Mouse (Mus musculus) midbrain, embryonic 12.5 days (tissue): ENCODE measurements around the gene Mkln1. TPM values are rescaled to one million over a fixed set of nuclear protein-coding genes. Genes with fewer than 3 reads are reported as not detected.

Experiments used
- ATAC-seq: fragments of 200-750 bp; cut with Nextera tagmentation; 2 replicates; pipeline ENCODE4 v1.8.0; 2017; ENCODE audit warnings: low read depth, moderate TSS enrichment, moderate library complexity; ENCODE audit not compliant: low FRiP score
- H3K27ac ChIP-seq: fragments of 300-500 bp; sonication (generic); replicated peaks from 2 replicates; pipeline ENCODE4 v1.5.1; 2016; ENCODE audit warnings: mild to moderate bottlenecking
- H3K27me3 ChIP-seq: fragments of 300-500 bp; sonication (generic); 2 replicates; pipeline ENCODE4 v1.6.1; 2016; ENCODE audit warnings: mild to moderate bottlenecking
- H3K36me3 ChIP-seq: fragments of 300-500 bp; sonication (generic); 2 replicates; pipeline ENCODE4 v1.6.1; 2016
- H3K4me1 ChIP-seq: fragments of 300-500 bp; sonication (generic); 2 replicates; pipeline ENCODE4 v1.6.1; 2016
- H3K4me2 ChIP-seq: fragments of 300-500 bp; sonication (generic); replicated peaks from 2 replicates; pipeline ENCODE4 v1.6.1; 2016; ENCODE audit warnings: mild to moderate bottlenecking, moderate library complexity
- H3K4me3 ChIP-seq: fragments of 300-500 bp; sonication (generic); 2 replicates; pipeline ENCODE4 v1.5.1; 2016; ENCODE audit warnings: mild to moderate bottlenecking
- H3K9ac ChIP-seq: fragments of 300-500 bp; sonication (generic); replicated peaks from 2 replicates; pipeline ENCODE4 v1.6.1; 2016; ENCODE audit warnings: mild to moderate bottlenecking, moderate library complexity
- H3K9me3 ChIP-seq: fragments of 300-500 bp; sonication (generic); 2 replicates; pipeline ENCODE4 v1.6.1; 2016; ENCODE audit warnings: mild to moderate bottlenecking
- WGBS: fragments of 180-500 bp; shearing (Covaris S2); methylation state at CpG from one replicate; pipeline ENCODE4 v1.1.7; 2016; 5-methylcytosine and 5-hydroxymethylcytosine counted together
- polyA plus RNA-seq: library from polyadenylated mRNA; unstranded; fragments of >200 nt; fragmentation: Nextera tagmentation; extraction: Ambion mirVana; gene quantifications from 2 replicates; pipeline ENCODE4 v1.2.1, GENCODE M21; 2016

The Mkln1 gene
- polyA plus RNA-seq, 1 experiment from 2014 or later = 208 TPM

DNA sequence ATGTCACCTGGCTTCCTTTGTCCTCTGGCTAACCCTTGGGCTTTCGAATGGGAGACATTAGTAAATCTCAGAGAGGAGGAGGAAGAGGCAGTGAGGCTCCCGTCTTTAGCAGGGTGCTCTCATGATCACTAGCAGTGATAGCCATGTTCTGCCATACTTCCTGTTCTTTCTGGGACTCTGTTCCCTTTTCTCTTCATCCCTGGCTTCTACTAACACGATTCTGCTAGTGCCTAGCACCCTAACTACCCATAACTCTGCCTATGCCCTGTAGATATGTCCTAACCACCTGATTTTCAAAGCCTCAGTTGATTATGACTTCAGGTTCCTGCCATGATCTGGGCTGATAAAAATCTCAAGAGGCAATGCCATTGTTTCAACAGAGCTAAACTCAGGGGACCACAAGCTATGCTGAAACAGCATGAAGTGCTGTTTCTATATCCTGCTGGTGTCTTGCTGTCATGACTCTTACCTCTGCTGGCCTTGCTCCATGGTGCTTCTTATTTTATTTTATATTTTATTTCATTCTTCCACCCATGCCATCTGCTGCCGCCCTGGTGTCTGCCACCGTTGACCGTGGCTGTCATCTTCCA, 25.4 kb upstream of the Mkln1 start:
- Histone ChIP-seq H3K36me3 (no peaks in the 10 kb centered on the region), H3K4me2 (no peak overlapping the region), H3K9ac (no peak overlapping the region), H3K27ac (no peak overlapping the region), H3K27me3 (no peaks in the 10 kb centered on the region), H3K4me1 (peaks cover 3% of the 10 kb centered on the region; the same call in 1 of the 2 replicates), H3K9me3 (no peaks in the 10 kb centered on the region), H3K4me3 (no peak overlapping the region)
- WGBS = 92% methylated on average over 6 of the region's 6 CpGs
- ATAC-seq = no peak

DNA sequence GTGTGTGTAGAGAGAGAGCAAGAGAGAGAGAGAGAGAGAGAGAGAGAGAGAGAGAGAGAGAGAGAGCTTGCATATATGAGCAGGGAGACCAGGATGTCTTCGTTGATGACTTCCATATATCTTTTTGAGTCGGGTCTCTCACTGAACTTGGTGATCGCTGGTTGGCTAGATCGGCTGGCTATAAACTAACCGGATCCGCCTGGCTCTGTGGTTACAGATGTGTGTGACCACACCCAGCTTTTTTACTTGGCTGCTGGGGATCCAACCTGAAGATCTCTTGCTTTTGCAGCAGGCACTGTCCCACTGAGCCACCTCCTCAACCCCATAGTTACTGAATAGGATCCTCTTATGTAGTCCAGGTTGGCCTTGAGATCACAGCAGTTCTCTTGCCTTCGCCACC, 15.5 kb upstream of the Mkln1 start:
- no peak overlapping the region for H3K4me2 ChIP-seq
- WGBS = 87% methylated on average over 7 of the region's 7 CpGs
- peaks cover 4% of the 10 kb centered on the region; the same call in 1 of the 2 replicates for H3K4me1 ChIP-seq
- no peaks in the 10 kb centered on the region for H3K36me3 ChIP-seq
- H3K27ac ChIP-seq = no peak overlapping the region
- H3K9ac ChIP-seq = no peak overlapping the region
- H3K27me3 ChIP-seq = no peaks in the 10 kb centered on the region
- no peak overlapping the region for H3K4me3 ChIP-seq
- ATAC-seq = no peak
- no peaks in the 10 kb centered on the region for H3K9me3 ChIP-seq

DNA sequence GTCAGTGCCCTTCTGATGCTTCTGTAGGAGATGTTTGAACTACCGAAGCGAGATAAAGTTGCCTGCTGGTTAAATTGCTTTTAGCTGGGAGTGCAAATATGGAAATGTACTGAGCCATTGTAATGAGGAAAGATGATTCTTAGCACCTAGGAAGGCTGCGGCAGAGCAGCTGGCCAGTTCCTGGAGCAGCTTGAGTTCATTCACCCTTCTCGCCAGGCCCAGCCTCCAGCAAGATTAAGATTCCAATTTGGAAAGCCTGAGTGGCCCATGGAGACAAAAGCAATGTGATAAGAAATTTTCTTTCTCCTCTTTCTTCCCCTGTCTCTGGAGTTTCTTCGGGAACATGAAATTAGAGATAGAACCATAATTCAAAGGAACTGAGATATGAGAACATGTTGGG, 13.7 kb upstream of the Mkln1 start:
- H3K4me1 ChIP-seq = peaks cover 4% of the 10 kb centered on the region; the same call in 1 of the 2 replicates
- 67% methylated on average over 5 of the region's 5 CpGs for WGBS
- no peaks in the 10 kb centered on the region for H3K9me3 ChIP-seq
- H3K9ac ChIP-seq = no peak overlapping the region
- no peak overlapping the region for H3K4me2 ChIP-seq
- H3K4me3 ChIP-seq = no peak overlapping the region
- ATAC-seq = no peak
- no peak overlapping the region for H3K27ac ChIP-seq
- no peaks in the 10 kb centered on the region for H3K36me3 ChIP-seq
- H3K27me3 ChIP-seq = no peaks in the 10 kb centered on the region

GRCm38 (mm10) chr6:31385281-31386145, 13.0 kb upstream of the Mkln1 start:
- Histone ChIP-seq H3K36me3 (no peaks in the 10 kb centered on the region), H3K27ac (no peak overlapping the region), H3K4me2 (no peak overlapping the region), H3K4me1 (peaks cover 4% of the 10 kb centered on the region; the same call in 1 of the 2 replicates), H3K27me3 (no peaks in the 10 kb centered on the region), H3K4me3 (no peak overlapping the region), H3K9me3 (no peaks in the 10 kb centered on the region), H3K9ac (no peak overlapping the region)
- 87% methylated on average over 10 of the region's 10 CpGs for WGBS
- no peak for ATAC-seq

DNA sequence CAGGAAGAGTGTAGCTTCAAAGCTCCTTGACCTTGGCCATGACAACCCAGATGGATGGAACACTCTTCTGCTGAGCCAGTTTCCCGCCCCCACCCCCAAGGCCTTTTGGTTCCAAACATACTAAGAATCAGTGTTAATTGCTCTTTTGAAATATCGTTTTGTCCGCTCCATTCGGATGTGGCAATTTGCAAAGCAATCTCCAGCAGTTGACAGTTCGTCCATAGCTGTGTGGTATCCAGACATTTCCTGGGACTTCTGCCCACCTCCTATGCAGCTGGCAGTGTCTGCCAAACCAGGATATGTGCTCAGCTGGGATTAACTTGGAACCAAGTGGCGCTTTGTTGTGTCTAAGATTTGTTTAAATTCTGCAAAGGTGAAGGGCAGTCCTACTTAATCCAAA, 8.8 kb upstream of the Mkln1 start:
- no peaks in the 10 kb centered on the region for H3K27me3 ChIP-seq
- H3K4me1 ChIP-seq = peaks cover 4% of the 10 kb centered on the region; the same call in 1 of the 2 replicates
- no peak overlapping the region for H3K27ac ChIP-seq
- H3K36me3 ChIP-seq = no peaks in the 10 kb centered on the region
- no peak overlapping the region for H3K4me3 ChIP-seq
- no peak for ATAC-seq
- WGBS = 93% methylated on average over 6 of the region's 6 CpGs
- H3K4me2 ChIP-seq = no peak overlapping the region
- no peak overlapping the region for H3K9ac ChIP-seq
- no peaks in the 10 kb centered on the region for H3K9me3 ChIP-seq

GRCm38 (mm10) chr6:31390243-31390981, 8.1 kb upstream of the Mkln1 start:
- ATAC-seq = no peak
- Histone ChIP-seq H3K27ac (no peak overlapping the region), H3K4me2 (no peak overlapping the region), H3K9ac (no peak overlapping the region), H3K4me3 (no peak overlapping the region), H3K36me3 (no peaks in the 10 kb centered on the region), H3K9me3 (no peaks in the 10 kb centered on the region), H3K4me1 (no peaks in the 10 kb centered on the region), H3K27me3 (no peaks in the 10 kb centered on the region)
- 78% methylated on average over 8 of the region's 8 CpGs for WGBS

DNA sequence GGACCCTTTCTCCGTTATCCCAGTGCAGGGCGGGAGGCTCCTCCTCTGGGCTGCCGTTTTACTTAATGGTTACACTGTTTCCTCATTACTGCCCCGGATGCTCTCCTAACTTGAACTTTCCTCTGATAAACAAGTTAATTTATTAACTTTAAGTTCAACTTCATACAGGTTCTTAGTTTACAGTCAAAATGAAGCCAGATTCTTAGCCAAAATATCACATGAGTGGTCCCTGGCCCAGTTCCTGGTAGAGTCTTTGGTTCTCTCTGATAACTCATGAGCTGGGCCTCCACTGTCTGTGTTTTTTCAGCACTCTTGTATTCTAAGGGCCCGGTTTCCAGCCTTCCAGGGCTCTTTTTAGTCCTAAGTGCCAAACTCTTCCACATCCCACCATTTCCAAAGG, 5.7 kb upstream of the Mkln1 start:
- H3K9ac ChIP-seq = no peak overlapping the region
- H3K9me3 ChIP-seq = no peaks in the 10 kb centered on the region
- no peaks in the 10 kb centered on the region for H3K36me3 ChIP-seq
- 0 out of 2 replicates have a peak, but pooled peaks cover 2% of the 10 kb centered on the region for H3K4me1 ChIP-seq
- ATAC-seq = no peak
- no peak overlapping the region for H3K4me3 ChIP-seq
- no peak overlapping the region for H3K4me2 ChIP-seq
- no peak overlapping the region for H3K27ac ChIP-seq
- WGBS = 92% methylated on average over 5 of the region's 5 CpGs
- H3K27me3 ChIP-seq = no peaks in the 10 kb centered on the region

DNA sequence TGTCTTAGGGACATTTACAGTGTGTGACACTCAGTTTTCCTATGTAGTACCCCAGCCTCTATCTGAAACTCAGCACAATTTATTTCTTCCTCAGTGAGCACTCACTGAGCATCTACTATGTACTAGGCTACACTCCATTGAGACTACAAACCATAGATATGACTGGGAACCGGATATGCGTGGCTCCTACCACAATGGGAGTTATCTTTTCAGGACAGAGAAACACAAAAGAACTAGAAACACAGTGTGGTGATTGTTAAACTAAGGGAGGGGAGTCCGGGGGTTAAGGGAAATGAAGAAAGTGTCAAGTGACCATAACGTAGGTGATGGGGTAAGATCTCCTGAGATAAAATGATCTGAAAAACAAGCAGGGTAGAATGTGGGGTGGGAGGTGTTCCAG, 2.4 kb upstream of the Mkln1 start:
- H3K4me3 ChIP-seq = no peak overlapping the region
- no peak for ATAC-seq
- no peaks in the 10 kb centered on the region for H3K9me3 ChIP-seq
- H3K27me3 ChIP-seq = no peaks in the 10 kb centered on the region
- H3K4me1 ChIP-seq = peaks cover 20% of the 10 kb centered on the region
- no peak overlapping the region for H3K27ac ChIP-seq
- no peak overlapping the region for H3K4me2 ChIP-seq
- H3K9ac ChIP-seq = no peak overlapping the region
- no peaks in the 10 kb centered on the region for H3K36me3 ChIP-seq
- 81% methylated on average over 4 of the region's 4 CpGs for WGBS

DNA sequence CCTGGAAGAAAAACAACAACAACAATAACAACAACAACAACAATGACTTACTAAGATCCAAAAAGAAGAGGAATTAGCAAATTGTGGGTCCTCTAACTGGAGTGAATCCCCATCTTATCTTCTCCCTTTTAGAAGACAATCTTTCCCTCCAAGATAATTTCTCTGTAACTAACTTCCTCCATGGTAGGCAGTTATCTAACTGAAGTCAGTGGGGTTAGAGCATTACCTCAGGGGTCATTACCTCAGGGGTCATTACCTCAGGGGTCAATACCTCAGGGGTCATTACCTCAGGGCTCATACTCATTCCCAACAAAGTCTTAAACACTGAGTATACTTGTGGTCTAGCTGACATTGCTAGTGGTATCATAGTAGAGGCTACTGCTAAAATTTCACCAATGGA, 1.2 kb upstream of the Mkln1 start:
- H3K9me3 ChIP-seq = no peaks in the 10 kb centered on the region
- ATAC-seq = no peak
- H3K9ac ChIP-seq = no peak overlapping the region
- no peaks in the 10 kb centered on the region for H3K27me3 ChIP-seq
- H3K27ac ChIP-seq = no peak overlapping the region
- no peak overlapping the region for H3K4me2 ChIP-seq
- no peak overlapping the region for H3K4me3 ChIP-seq
- H3K4me1 ChIP-seq = peaks cover 26% of the 10 kb centered on the region
- H3K36me3 ChIP-seq = no peaks in the 10 kb centered on the region

- H3K9me3 ChIP-seq = no peaks in the 10 kb centered on the region
- 64% methylated on average over 10 of the region's 10 CpGs for WGBS
- H3K36me3 ChIP-seq = no peaks in the 10 kb centered on the region
- peaks cover 26% of the 10 kb centered on the region for H3K4me1 ChIP-seq
- H3K9ac ChIP-seq = no peak overlapping the region
- H3K27ac ChIP-seq = peak overlapping the region; percentile 92
- no peak for ATAC-seq
- H3K27me3 ChIP-seq = no peaks in the 10 kb centered on the region
- H3K4me3 ChIP-seq = peak overlapping the region; percentile 99
- H3K4me2 ChIP-seq = peak overlapping the region; percentile 38
Observed at GRCm38 (mm10) chr6:31397775-31398430, 632 bp upstream of the Mkln1 start.

GRCm38 (mm10) chr6:31399206-31399549, 643 bp downstream of the Mkln1 start:
- no peaks in the 10 kb centered on the region for H3K36me3 ChIP-seq
- H3K4me1 ChIP-seq = peaks cover 27% of the 10 kb centered on the region
- no peaks in the 10 kb centered on the region for H3K9me3 ChIP-seq
- ATAC-seq = no peak; the same call in 1 of the 2 replicates
- under 1% methylated on average over 28 of the region's 28 CpGs for WGBS
- peak overlapping the region; percentile 99 for H3K9ac ChIP-seq
- no peaks in the 10 kb centered on the region for H3K27me3 ChIP-seq
- peak overlapping the region; percentile 99 for H3K4me3 ChIP-seq
- peak overlapping the region; percentile 93 for H3K4me2 ChIP-seq
- peak overlapping the region; percentile 92 for H3K27ac ChIP-seq

GRCm38 (mm10) chr6:31399566-31399965, 1.0 kb downstream of the Mkln1 start:
- 2% methylated on average over 13 of the region's 13 CpGs for whole genome bisulfite sequencing
- Histone ChIP-seq H3K4me3 (peak overlapping the region; percentile 99), H3K9me3 (no peaks in the 10 kb centered on the region), H3K36me3 (no peaks in the 10 kb centered on the region), H3K27ac (no peak overlapping the region), H3K4me1 (peaks cover 30% of the 10 kb centered on the region), H3K27me3 (no peaks in the 10 kb centered on the region), H3K4me2 (peak overlapping the region; percentile 93), H3K9ac (peak overlapping the region; percentile 99)
- no peak for ATAC-seq
